Mouse (Mus musculus) 416B (cell line): ENCODE measurements at regions not wholly inside any gene's neighbourhood (a gene's known extent, or its start where the extent isn't known, plus 50 kb on each side); places are given as distances from the start of the nearest gene placed in this dataset.

ENCODE experiments used
- DNase-seq: peaks from one replicate; pipeline ENCODE4 v3.0.0; 2011; ENCODE audit warnings: low read depth

GRCm38 (mm10) chr3:74945137-74945536 lies 219.7 kb downstream of the Zbbx start:
- DNase-seq = no peak

- DNase-seq = no peak
Measured at GRCm38 (mm10) chr3:74921210-74921609, 243.6 kb downstream of the Zbbx start.

GRCm38 (mm10) chr3:74920512-74921178 lies 244.2 kb downstream of the Zbbx start:
- DNase-seq = no peak

GRCm38 (mm10) chr3:74904177-74904576 lies 260.7 kb downstream of the Zbbx start:
- peak; percentile 13 for DNase-seq
